Mouse (Mus musculus): ENCODE measurements around the gene Nme1.

Gene Nme1

DNA sequence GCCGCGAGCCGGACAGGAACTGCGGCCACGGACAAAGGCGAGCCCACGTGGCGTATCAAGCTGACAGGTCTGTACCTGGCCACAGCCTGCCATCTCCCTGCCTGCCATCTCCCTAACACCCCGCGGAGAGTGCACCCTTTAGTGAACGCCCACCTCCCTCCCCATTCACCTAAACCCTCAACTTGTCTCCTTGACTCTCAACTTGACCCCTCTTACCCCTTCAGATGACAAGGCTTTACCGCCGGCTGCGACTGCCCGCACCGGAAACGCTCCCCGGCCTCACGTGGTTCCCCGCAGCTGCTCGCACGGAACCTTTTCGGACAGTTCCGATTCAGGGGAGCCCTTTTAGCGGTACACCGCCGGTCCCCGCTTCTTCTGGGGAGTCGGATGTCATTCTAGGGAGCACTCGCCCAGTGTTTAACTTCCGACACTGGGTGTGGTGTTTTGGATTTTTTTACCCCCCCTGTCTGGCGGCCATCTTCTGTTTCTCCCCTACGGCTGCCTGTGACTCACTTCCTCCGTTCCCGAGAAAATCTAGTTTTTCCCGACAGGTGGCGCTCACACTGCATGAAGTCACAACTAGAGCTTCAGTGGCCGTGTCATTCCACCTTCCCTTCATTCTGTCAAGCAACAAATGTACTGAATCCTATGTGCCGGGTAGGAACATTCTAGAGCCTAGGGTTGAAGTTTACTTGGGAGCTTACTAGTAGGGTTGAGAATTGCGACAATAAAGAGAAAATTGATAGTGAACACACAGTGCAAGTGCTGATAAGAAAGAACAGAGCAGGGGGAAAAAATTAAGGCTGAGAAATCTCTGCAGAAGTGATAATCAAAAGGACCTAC is at the start of gene Nme1, which contains the start of gene Gm20390:
Gene Nme1, minus strand, starts transcription at position 517 of the 843 bp plus-strand sequence.
Gene Gm20390, minus strand, starts transcription at position 289 of the 843 bp plus-strand sequence.
- DNase-seq = peak; percentile 97 to 99

GRCm38 (mm10) chr11:94003346-94003745 is 35.0 kb upstream of the Nme1 start:
- DNase-seq = no peak

DNA sequence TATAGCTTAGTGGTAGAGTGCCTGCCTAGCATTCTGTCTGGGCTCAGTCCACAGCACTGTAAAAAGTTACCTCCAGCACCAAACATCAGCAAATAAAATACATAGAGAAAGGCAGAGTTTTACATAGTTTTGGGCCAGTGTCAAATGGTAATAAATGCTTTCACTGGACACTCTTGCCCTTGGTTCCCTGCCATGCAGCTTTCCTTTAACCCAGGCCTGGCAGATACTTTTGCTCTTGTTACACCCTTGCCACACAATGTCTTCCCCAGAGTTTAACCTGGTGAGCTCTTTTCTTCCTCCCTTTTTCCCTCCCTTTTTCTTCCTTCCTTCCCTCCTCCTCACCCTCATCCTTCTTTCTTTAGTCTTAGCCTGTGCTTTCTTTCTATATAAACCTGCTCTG is 31.0 kb upstream of the Nme1 start:
- peak in 1 of 2 experiments; percentile 28 for DNase-seq

DNA sequence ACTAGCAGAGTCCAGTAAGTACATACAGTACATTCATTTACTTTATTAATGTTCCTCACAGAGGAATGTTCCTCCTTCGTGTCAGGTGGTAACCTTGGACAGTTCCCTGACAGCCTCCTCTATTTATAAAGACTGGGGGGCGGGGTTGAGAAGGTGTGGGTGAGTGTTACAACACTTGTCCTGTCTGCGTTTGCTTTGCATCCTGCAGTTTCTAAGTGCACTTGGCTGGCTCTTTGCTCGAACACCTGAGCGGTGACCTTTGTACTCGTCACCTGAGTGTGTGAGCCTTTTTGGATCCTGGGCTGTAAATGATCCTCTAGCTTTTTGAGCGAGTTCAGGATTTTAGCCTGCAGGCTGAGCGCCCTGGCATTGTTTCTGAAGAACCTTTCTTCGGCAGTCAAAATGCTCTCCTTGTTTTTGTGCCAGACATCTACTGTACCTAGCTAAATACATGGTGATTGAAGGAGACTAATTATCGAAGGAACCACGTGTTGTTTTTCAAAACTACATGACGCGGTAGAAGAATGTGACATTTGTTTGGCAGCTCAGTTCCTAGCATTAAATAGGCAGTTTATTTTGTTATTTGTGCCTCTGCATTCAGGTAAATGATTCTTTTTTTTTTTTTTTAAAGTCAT is 28.9 kb upstream of the Nme1 start:
- peak; percentile 92 to 93 for DNase-seq

GRCm38 (mm10) chr11:93996306-93997140 is 28.2 kb upstream of the Nme1 start:
- DNase-seq = peak; percentile 51 to 54

DNA sequence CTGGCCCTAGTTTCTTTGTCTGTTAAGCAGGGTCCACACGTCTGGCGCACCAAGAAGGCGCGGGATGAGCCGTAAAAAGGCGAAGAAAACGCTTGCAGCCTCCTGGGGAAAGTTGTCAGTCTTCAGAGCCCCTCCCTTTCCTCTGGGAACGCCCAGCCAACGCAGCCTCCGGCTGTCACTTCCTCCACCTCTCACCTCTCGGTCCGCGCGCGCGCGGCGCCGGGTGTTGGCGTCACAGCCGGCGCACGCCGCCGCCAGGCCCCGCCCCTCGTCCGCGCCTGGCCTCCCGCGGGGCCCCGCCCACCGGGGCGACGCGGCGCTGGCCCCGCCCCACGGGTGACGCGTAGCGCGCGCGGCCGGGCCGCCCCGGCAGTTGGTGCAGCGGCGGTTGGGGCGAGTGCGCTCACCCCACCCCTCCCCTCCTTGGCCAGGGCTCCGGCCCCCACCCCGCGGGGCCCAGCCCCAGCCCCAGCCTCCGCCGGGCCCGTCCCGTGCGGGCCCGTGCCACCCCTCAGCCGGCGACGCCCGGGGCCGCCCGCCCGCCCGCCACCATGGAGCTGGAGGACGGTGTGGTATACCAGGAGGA is 27.5 kb upstream of the Nme1 start, which contains the start of gene Spag9:
Gene Spag9, plus strand, starts transcription at position 372 of the 586 bp plus-strand sequence.
- DNase-seq = peak; percentile 92 to 93

GRCm38 (mm10) chr11:93995111-93995719 is 26.9 kb upstream of the Nme1 start:
- DNase-seq = peak; percentile 86 to 94

- no peak for DNase-seq
These were observed 26.2 kb upstream of the Nme1 start for GRCm38 (mm10) chr11:93994531-93994930.

DNA sequence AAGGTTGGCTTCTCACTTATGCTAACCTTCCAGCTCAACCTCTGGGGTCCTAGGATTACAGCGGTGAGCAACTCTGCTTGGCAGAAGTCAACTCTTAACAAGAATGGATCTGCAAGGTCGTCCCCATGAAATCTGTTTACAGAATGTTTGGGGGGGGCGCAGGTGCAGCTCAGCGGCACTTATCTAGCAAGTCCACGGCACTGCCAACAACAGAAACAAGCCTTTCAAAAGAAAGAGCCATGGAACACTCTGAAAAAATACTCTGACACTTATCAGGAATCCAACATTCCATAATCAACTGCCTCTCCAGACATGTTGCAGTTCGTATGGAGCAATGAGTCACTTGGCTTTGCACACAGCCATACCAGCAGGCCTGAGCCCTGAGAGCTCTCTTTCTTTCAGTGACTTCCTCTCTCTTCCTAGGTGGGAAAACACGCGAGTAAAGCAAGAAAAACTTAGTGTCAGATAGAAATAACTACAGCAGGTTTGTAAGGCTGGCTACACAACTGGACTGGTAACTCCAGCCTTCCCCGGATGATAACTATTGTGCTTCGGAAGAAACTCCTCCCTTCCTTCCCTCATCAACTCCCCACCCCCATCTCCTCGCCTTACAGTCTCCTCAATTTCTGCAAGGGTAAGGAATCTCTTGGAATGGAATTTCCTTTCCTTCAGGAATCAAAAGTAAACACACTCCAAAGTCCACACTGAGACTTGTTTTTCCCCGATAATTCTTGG is 20.2 kb upstream of the Nme1 start:
- peak; percentile 56 to 74 for DNase-seq

- DNase-seq = peak in 1 of 2 experiments; percentile 39
These were observed 19.5 kb upstream of the Nme1 start for GRCm38 (mm10) chr11:93987625-93988327.

GRCm38 (mm10) chr11:93987026-93987425 is 18.7 kb upstream of the Nme1 start:
- DNase-seq = no peak

DNA sequence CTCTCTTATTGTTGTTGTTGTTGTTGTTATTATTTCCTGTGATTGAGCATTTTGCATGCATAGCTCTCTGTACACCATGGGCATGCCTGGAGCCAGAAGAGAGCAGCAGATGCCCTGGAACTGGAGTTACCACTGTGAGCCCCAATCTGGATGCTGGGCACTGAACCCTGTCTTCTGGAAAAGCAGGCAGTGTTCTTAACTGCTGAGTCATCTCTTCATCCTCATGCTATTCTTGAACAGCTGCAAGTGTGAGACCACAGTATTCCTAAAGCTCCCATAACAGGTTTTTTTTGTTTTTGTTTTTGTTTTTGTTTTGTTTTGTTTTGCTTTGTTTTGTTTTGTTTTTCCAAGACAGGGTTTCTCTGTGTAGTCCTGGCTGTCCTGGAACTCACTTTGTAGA is 18.0 kb upstream of the Nme1 start:
- DNase-seq = no peak

GRCm38 (mm10) chr11:93985265-93985664 is 16.9 kb upstream of the Nme1 start:
- no peak for DNase-seq

DNA sequence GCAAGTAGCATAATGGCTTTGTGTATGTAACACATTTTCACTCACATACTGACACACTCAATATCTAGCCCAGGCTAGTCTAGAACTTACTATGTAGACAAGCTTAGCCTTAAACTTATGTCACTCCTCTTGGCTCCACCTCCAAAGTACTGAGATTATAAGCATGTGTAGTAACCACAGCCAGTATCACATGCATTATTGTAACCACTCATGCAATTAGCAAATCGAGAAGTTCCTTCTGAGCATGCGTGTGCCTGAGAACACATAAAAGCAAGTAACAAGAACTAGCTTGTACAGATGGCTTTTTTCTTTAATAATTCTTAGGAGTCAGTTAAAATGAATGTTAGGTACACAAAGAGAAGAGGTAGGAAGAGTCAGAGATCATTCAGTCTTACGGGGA is 16.3 kb upstream of the Nme1 start:
- no peak for DNase-seq

GRCm38 (mm10) chr11:93979502-93980049 is 11.3 kb upstream of the Nme1 start:
- DNase-seq = peak in 1 of 2 experiments; percentile 29

DNA sequence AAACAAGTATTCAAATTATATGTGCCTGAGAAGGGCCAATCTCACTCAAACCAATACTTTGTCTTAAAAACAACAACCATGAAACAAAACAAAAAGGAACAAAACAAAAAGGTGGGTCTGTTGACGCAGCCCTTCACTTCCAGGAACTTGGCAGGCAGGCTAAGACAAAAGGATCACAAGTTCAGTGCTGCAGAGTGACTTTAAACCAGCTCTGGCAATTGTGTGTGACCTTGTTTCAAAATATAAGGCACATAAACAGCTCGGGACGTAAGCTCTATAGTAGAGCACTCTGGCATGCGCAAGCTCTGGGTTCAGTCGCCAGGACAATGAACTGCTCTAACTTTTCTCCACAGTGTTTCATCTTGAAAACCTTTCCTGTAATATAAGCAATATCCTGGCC is 4.6 kb upstream of the Nme1 start:
- no peak for DNase-seq

DNA sequence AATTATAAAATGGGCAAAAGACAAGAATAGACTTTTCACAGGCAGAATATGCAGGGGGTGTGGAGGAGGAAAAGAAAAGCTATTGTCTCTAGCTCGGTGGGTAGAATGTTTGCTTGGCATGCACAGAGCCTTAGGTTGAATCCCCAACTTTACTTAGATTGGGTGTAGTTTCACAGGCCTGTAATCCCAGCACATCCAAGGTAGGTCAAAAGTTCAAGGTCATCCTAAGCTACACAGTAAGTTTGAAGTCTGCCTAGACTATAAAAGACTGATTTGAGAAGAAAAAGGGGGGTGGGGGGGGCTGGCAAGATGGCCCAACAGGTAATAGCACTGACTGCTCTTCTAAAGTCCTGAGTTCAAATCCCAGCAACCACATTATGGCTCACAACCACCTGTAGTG is 1.5 kb upstream of the Nme1 start:
- DNase-seq = no peak

GRCm38 (mm10) chr11:93969171-93969570 is 850 bp upstream of the Nme1 start:
- no peak for DNase-seq

DNA sequence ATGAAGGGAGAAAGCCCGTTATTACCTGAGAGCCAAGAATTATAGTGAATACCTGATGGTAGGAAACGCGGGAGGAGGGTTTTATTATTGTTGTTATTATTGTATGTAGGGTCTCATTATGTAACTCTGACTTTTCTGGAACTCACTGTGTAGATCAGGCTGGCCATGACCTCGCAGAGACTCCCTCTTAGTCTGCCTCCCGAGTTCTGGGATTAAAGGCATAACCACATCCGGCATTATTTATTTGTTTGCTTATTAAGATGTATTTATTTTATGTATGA is 467 bp upstream of the Nme1 start:
- DNase-seq = no peak

DNA sequence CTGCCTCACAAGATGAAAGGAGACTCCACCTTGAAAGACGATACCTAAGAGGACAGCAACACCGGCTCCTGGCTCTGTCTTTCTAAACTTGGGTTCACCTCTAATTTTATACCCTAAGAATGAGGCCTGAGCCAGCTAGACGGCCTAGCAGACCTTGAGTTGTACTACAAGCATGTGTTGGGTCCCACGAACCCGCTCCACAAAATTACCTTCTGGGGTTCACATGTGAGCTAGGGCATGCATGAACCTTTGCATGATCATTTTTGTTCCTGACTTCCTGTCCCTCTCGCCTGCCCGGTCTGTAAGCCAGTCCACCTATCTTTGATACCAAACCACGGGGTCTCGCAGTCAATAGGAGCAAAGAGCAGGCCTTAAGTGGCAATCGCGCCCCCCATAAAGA is 940 bp downstream of the Nme1 start:
- DNase-seq = no peak

GRCm38 (mm10) chr11:93965391-93965790 is 2.9 kb downstream of the Nme1 start:
- no peak for DNase-seq

All from kidney, adult 8-10 months (tissue).